Mouse (Mus musculus): ENCODE measurements around the gene Klhl29. TPM values are rescaled to one million over a fixed set of nuclear protein-coding genes. Genes with fewer than 3 reads are reported as not detected.

Klhl29 gene
- polyA plus RNA-seq, 1 experiment from 2014 or later = 2.5 TPM

- no peak for ATAC-seq (ENCODE audit: low FRiP score, low read depth)
- Histone ChIP-seq H3K27ac (no peak overlapping the region), H3K36me3 (no peaks in the 10 kb centered on the region), H3K9ac (no peak overlapping the region), H3K27me3 (replicated peaks) (peaks cover 8% of the 10 kb centered on the region; the same call in 1 of the 2 replicates), H3K9me3 (no peaks in the 10 kb centered on the region), H3K4me3 (no peak overlapping the region), H3K4me1 (no peaks in the 10 kb centered on the region), H3K4me2 (replicated peaks) (no peak overlapping the region)
These were observed 6.2 kb upstream of the Klhl29 start for GRCm38 (mm10) chr12:5381694-5382093.

- peak overlapping the region; percentile 79 for H3K27ac ChIP-seq
- H3K4me2 ChIP-seq (replicated peaks) = peak overlapping the region; percentile 97
- peaks cover 23% of the 10 kb centered on the region for H3K4me1 ChIP-seq
- ATAC-seq (ENCODE audit: low FRiP score, low read depth) = peak; percentile 72
- H3K9me3 ChIP-seq = no peaks in the 10 kb centered on the region
- peak overlapping the region; percentile 82 for H3K4me3 ChIP-seq
- H3K27me3 ChIP-seq (replicated peaks) = peaks cover 17% of the 10 kb centered on the region; the same call in 1 of the 2 replicates
- peak overlapping the region; percentile 87 for H3K9ac ChIP-seq
- no peaks in the 10 kb centered on the region for H3K36me3 ChIP-seq
- WGBS = under 1% methylated on average over 83 of the region's 84 CpGs
These were observed 532 bp downstream of the Klhl29 start for GRCm38 (mm10) chr12:5374684-5375615.

- Histone ChIP-seq H3K36me3 (no peaks in the 10 kb centered on the region), H3K4me3 (peak overlapping the region; percentile 82), H3K9me3 (no peaks in the 10 kb centered on the region), H3K27me3 (replicated peaks) (peaks cover 17% of the 10 kb centered on the region; the same call in 1 of the 2 replicates), H3K27ac (peak overlapping the region; percentile 79), H3K4me2 (replicated peaks) (peak overlapping the region; percentile 97), H3K9ac (peak overlapping the region; percentile 87), H3K4me1 (peaks cover 23% of the 10 kb centered on the region)
- under 1% methylated on average over 31 of the region's 31 CpGs for WGBS
- peak; percentile 12; the same call in 1 of the 2 replicates for ATAC-seq (ENCODE audit: low FRiP score, low read depth)
These were observed 1.2 kb downstream of the Klhl29 start for GRCm38 (mm10) chr12:5374196-5374683.

GRCm38 (mm10) chr12:5373641-5374195, 1.8 kb downstream of the Klhl29 start:
- peak overlapping the region; percentile 87 for H3K9ac ChIP-seq
- H3K36me3 ChIP-seq = no peaks in the 10 kb centered on the region
- WGBS = under 1% methylated on average over 42 of the region's 42 CpGs
- peak overlapping the region; percentile 97 for H3K4me2 ChIP-seq (replicated peaks)
- peak overlapping the region; percentile 82 for H3K4me3 ChIP-seq
- no peak for ATAC-seq (ENCODE audit: low FRiP score, low read depth)
- no peaks in the 10 kb centered on the region for H3K9me3 ChIP-seq
- H3K27me3 ChIP-seq (replicated peaks) = peaks cover 17% of the 10 kb centered on the region; the same call in 1 of the 2 replicates
- peaks cover 23% of the 10 kb centered on the region for H3K4me1 ChIP-seq
- H3K27ac ChIP-seq = 0 out of 2 replicates have a peak overlapping the region, but pooled peaks have one; percentile 27

GRCm38 (mm10) chr12:5369396-5369795, 6.1 kb downstream of the Klhl29 start:
- H3K27ac ChIP-seq = no peak overlapping the region
- no peak overlapping the region for H3K4me3 ChIP-seq
- 0 out of 2 replicates have a peak, but pooled peaks cover 5% of the 10 kb centered on the region for H3K27me3 ChIP-seq (replicated peaks)
- 88% methylated on average over 4 of the region's 4 CpGs for whole genome bisulfite sequencing
- no peak overlapping the region for H3K9ac ChIP-seq
- no peaks in the 10 kb centered on the region for H3K36me3 ChIP-seq
- no peak overlapping the region for H3K4me2 ChIP-seq (replicated peaks)
- H3K4me1 ChIP-seq = peaks cover 14% of the 10 kb centered on the region
- no peaks in the 10 kb centered on the region for H3K9me3 ChIP-seq
- no peak for ATAC-seq (ENCODE audit: low FRiP score, low read depth)

- Histone ChIP-seq H3K27me3 (replicated peaks) (no peaks in the 10 kb centered on the region), H3K9me3 (no peaks in the 10 kb centered on the region), H3K9ac (no peak overlapping the region), H3K27ac (no peak overlapping the region), H3K4me1 (no peaks in the 10 kb centered on the region), H3K36me3 (no peaks in the 10 kb centered on the region), H3K4me3 (no peak overlapping the region), H3K4me2 (replicated peaks) (no peak overlapping the region)
- ATAC-seq (ENCODE audit: low FRiP score, low read depth) = no peak
- WGBS = 87% methylated on average over 3 of the region's 3 CpGs
These were observed 10.6 kb downstream of the Klhl29 start for GRCm38 (mm10) chr12:5364836-5365235.

- Histone ChIP-seq H3K9me3 (no peaks in the 10 kb centered on the region), H3K27ac (no peak overlapping the region), H3K4me3 (no peak overlapping the region), H3K36me3 (no peaks in the 10 kb centered on the region), H3K4me2 (replicated peaks) (no peak overlapping the region), H3K27me3 (replicated peaks) (no peaks in the 10 kb centered on the region), H3K4me1 (no peaks in the 10 kb centered on the region), H3K9ac (no peak overlapping the region)
- no peak for ATAC-seq (ENCODE audit: low FRiP score, low read depth)
- 88% methylated on average over 17 of the region's 17 CpGs for WGBS
These were observed 11.4 kb downstream of the Klhl29 start for GRCm38 (mm10) chr12:5363961-5364634.

GRCm38 (mm10) chr12:5359065-5359464, 16.4 kb downstream of the Klhl29 start:
- Histone ChIP-seq H3K27me3 (replicated peaks) (no peaks in the 10 kb centered on the region), H3K4me3 (no peak overlapping the region), H3K36me3 (no peaks in the 10 kb centered on the region), H3K27ac (no peak overlapping the region), H3K4me1 (no peaks in the 10 kb centered on the region), H3K4me2 (replicated peaks) (no peak overlapping the region), H3K9me3 (no peaks in the 10 kb centered on the region), H3K9ac (no peak overlapping the region)
- WGBS = 40% methylated on average over 5 of the region's 5 CpGs
- ATAC-seq (ENCODE audit: low FRiP score, low read depth) = no peak

- no peak for ATAC-seq (ENCODE audit: low FRiP score, low read depth)
- Histone ChIP-seq H3K4me2 (replicated peaks) (no peak overlapping the region), H3K36me3 (no peaks in the 10 kb centered on the region), H3K27ac (no peak overlapping the region), H3K4me1 (no peaks in the 10 kb centered on the region), H3K9ac (no peak overlapping the region), H3K4me3 (no peak overlapping the region), H3K27me3 (replicated peaks) (no peaks in the 10 kb centered on the region), H3K9me3 (no peaks in the 10 kb centered on the region)
- WGBS = 50% methylated on average over 6 of the region's 6 CpGs
These were observed 17.0 kb downstream of the Klhl29 start for GRCm38 (mm10) chr12:5358497-5358896.

- no peak overlapping the region for H3K4me3 ChIP-seq
- no peak overlapping the region for H3K4me2 ChIP-seq (replicated peaks)
- H3K9me3 ChIP-seq = no peaks in the 10 kb centered on the region
- no peaks in the 10 kb centered on the region for H3K4me1 ChIP-seq
- H3K9ac ChIP-seq = no peak overlapping the region
- H3K27me3 ChIP-seq (replicated peaks) = no peaks in the 10 kb centered on the region
- H3K27ac ChIP-seq = no peak overlapping the region
- 88% methylated on average over 9 of the region's 9 CpGs for WGBS
- no peak for ATAC-seq (ENCODE audit: low FRiP score, low read depth)
- no peaks in the 10 kb centered on the region for H3K36me3 ChIP-seq
These were observed 22.1 kb downstream of the Klhl29 start for GRCm38 (mm10) chr12:5353416-5353815.

- Histone ChIP-seq H3K4me3 (no peak overlapping the region), H3K27me3 (replicated peaks) (no peaks in the 10 kb centered on the region), H3K9me3 (no peaks in the 10 kb centered on the region), H3K4me2 (replicated peaks) (no peak overlapping the region), H3K9ac (no peak overlapping the region), H3K4me1 (no peaks in the 10 kb centered on the region), H3K27ac (no peak overlapping the region), H3K36me3 (no peaks in the 10 kb centered on the region)
- no peak for ATAC-seq (ENCODE audit: low FRiP score, low read depth)
- 90% methylated on average over 8 of the region's 8 CpGs for WGBS
These were observed 22.7 kb downstream of the Klhl29 start for GRCm38 (mm10) chr12:5352771-5353170.

Data from neural tube, embryonic 12.5 days (tissue).